Mouse (Mus musculus): Measurements from ENCODE around the gene Ksr2.

Ksr2 gene

GRCm38 (mm10) chr5:117779175-117779574 lies 365.4 kb downstream of the Ksr2 start:
- WGBS = 69% methylated on average over 11 of the region's 11 CpGs

GRCm38 (mm10) chr5:117780681-117781080 lies 366.9 kb downstream of the Ksr2 start, which contains the start of gene Nos1:
TSS of gene Nos1 (plus strand) at chr5:117781032.
- WGBS = 55% methylated on average over 10 of the region's 10 CpGs

- WGBS = 90% methylated on average over 6 of the region's 6 CpGs
Measured at GRCm38 (mm10) chr5:117781178-117781577, 367.4 kb downstream of the Ksr2 start.

- 54% methylated on average over 6 of the region's 6 CpGs for WGBS
Measured at GRCm38 (mm10) chr5:117790071-117790470, 376.3 kb downstream of the Ksr2 start.

- WGBS = 58% methylated on average over 14 of the region's 14 CpGs
Measured at GRCm38 (mm10) chr5:117791875-117792274, 378.1 kb downstream of the Ksr2 start.

- WGBS = 80% methylated on average over 9 of the region's 9 CpGs
Measured at GRCm38 (mm10) chr5:117800849-117801248, 387.0 kb downstream of the Ksr2 start.

- WGBS = 87% methylated on average over 11 of the region's 11 CpGs
Measured at GRCm38 (mm10) chr5:117802071-117802521, 388.3 kb downstream of the Ksr2 start.

- WGBS = 54% methylated on average over 7 of the region's 7 CpGs
Measured at GRCm38 (mm10) chr5:117803551-117803950, 389.8 kb downstream of the Ksr2 start.

- 88% methylated on average over 7 of the region's 7 CpGs for WGBS
Measured at GRCm38 (mm10) chr5:117810930-117811329, 397.1 kb downstream of the Ksr2 start.

GRCm38 (mm10) chr5:117818800-117819199 lies 405.0 kb downstream of the Ksr2 start:
- WGBS = 86% methylated on average over 6 of the region's 6 CpGs

GRCm38 (mm10) chr5:117820445-117820844 lies 406.6 kb downstream of the Ksr2 start:
- WGBS = 85% methylated on average over 7 of the region's 7 CpGs

- WGBS = 95% methylated on average over 9 of the region's 9 CpGs
Measured at GRCm38 (mm10) chr5:117823811-117824210, 410.0 kb downstream of the Ksr2 start.

- WGBS = 80% methylated on average over 5 of the region's 5 CpGs
Measured at GRCm38 (mm10) chr5:117824486-117824885, 410.7 kb downstream of the Ksr2 start.

Data from cerebral cortex, adult 2 months (tissue).